ENCODE assay signal across 12 mouse cellular contexts in genomic region chr7:112502845-112503244, GRCm38 (mm10).
DNase-seq lines count a peak whose midpoint lies in the region; ATAC-seq lines count a peak whose summit lies in the region.
"Had no signal": no experiment of that assay in that cellular context is flagged by ENCODE, and none has a peak within 500 bp of the region (broad histone marks: within the 10 kb centered on the region; RNA-seq: fewer than 3 reads in every experiment).

No protein-coding gene starts in this region.

- peaks cover 50% of the 10 kb centered on the region for H3K4me1 ChIP-seq in lung, embryonic 15.5 days
- H3K4me1 ChIP-seq in embryonic facial prominence, embryonic 15.5 days: peaks cover 80% of the 10 kb centered on the region
- H3K4me1 ChIP-seq in intestine, embryonic 15.5 days (replicated peaks): peaks cover 61% of the 10 kb centered on the region
- peaks cover 40% of the 10 kb centered on the region for H3K4me1 ChIP-seq in neural tube, embryonic 15.5 days

- WGBS in lung, embryonic 15.5 days: 22% methylated on average over 5 of the region's 5 CpGs
- 9% methylated on average over 5 of the region's 5 CpGs for WGBS in embryonic facial prominence, embryonic 15.5 days
- WGBS in intestine, embryonic 15.5 days: 26% methylated on average over 5 of the region's 5 CpGs
- WGBS in neural tube, embryonic 15.5 days: 20% methylated on average over 5 of the region's 5 CpGs

- peak overlapping the region; percentile 12; the same call in 1 of the 2 replicates for H3K4me2 ChIP-seq in lung, embryonic 15.5 days
- H3K4me2 ChIP-seq in embryonic facial prominence, embryonic 15.5 days (replicated peaks): peak overlapping the region; percentile 36
- peak overlapping the region; percentile 29; the same call in 1 of the 2 replicates for H3K4me2 ChIP-seq in intestine, embryonic 15.5 days (replicated peaks)
- H3K4me2 ChIP-seq in neural tube, embryonic 15.5 days: peak overlapping the region; percentile 43

- no peaks in the 10 kb centered on the region for H3K36me3 ChIP-seq in lung, embryonic 15.5 days
- no peaks in the 10 kb centered on the region for H3K36me3 ChIP-seq in embryonic facial prominence, embryonic 15.5 days
- H3K36me3 ChIP-seq in intestine, embryonic 15.5 days: no peaks in the 10 kb centered on the region
- no peaks in the 10 kb centered on the region for H3K36me3 ChIP-seq in neural tube, embryonic 15.5 days

- H3K27me3 ChIP-seq in lung, embryonic 15.5 days: no peaks in the 10 kb centered on the region
- no peaks in the 10 kb centered on the region for H3K27me3 ChIP-seq in embryonic facial prominence, embryonic 15.5 days
- no peaks in the 10 kb centered on the region for H3K27me3 ChIP-seq in intestine, embryonic 15.5 days (replicated peaks)
- H3K27me3 ChIP-seq in neural tube, embryonic 15.5 days (replicated peaks): no peaks in the 10 kb centered on the region

- no peaks in the 10 kb centered on the region for H3K9me3 ChIP-seq in lung, embryonic 15.5 days
- H3K9me3 ChIP-seq in embryonic facial prominence, embryonic 15.5 days (replicated peaks): no peaks in the 10 kb centered on the region
- H3K9me3 ChIP-seq in intestine, embryonic 15.5 days: no peaks in the 10 kb centered on the region
- no peaks in the 10 kb centered on the region for H3K9me3 ChIP-seq in neural tube, embryonic 15.5 days (replicated peaks)

- DNase-seq in lung, adult 18-20 months: no peak
- DNase-seq in layer of hippocampus, adult 8-10 months (ENCODE audit: low spot score in 2 of 2): no peak
- no peak for DNase-seq in right cerebral cortex, postnatal 4 days
- no peak for DNase-seq in left cerebral cortex, adult 18-20 months (ENCODE audit: low spot score in 2 of 2)
- DNase-seq: cerebellum, adult 18-20 months; gastrocnemius, postnatal 10 days; right cerebral cortex, postnatal 14 days had no signal

- no peak for ATAC-seq in lung, embryonic 15.5 days (ENCODE audit: borderline replicate concordance, extremely low read depth, low FRiP score, low TSS enrichment)
- ATAC-seq in embryonic facial prominence, embryonic 15.5 days (ENCODE audit: insufficient number of reproducible peaks, low FRiP score, low TSS enrichment, low read depth): peak; percentile 57
- peak; percentile 23; the same call in 1 of the 2 replicates for ATAC-seq in intestine, embryonic 15.5 days
- no peak for ATAC-seq in neural tube, embryonic 15.5 days (ENCODE audit: low FRiP score)

- peak overlapping the region; percentile 76 for H3K27ac ChIP-seq in lung, embryonic 15.5 days
- peak overlapping the region; percentile 94 for H3K27ac ChIP-seq in embryonic facial prominence, embryonic 15.5 days (replicated peaks)
- peak overlapping the region; percentile 93 for H3K27ac ChIP-seq in intestine, embryonic 15.5 days
- 0 out of 2 replicates have a peak overlapping the region, but pooled peaks have one; percentile 18 for H3K27ac ChIP-seq in neural tube, embryonic 15.5 days (replicated peaks)
- H3K27ac ChIP-seq: macrophage had no signal

- no peak overlapping the region for H3K4me3 ChIP-seq in lung, embryonic 15.5 days
- no peak overlapping the region for H3K4me3 ChIP-seq in embryonic facial prominence, embryonic 15.5 days (replicated peaks)
- no peak overlapping the region for H3K4me3 ChIP-seq in intestine, embryonic 15.5 days (replicated peaks)
- no peak overlapping the region for H3K4me3 ChIP-seq in neural tube, embryonic 15.5 days (replicated peaks)

- H3K9ac ChIP-seq in lung, embryonic 15.5 days: no peak overlapping the region
- no peak overlapping the region for H3K9ac ChIP-seq in embryonic facial prominence, embryonic 15.5 days
- no peak overlapping the region for H3K9ac ChIP-seq in intestine, embryonic 15.5 days
- H3K9ac ChIP-seq in neural tube, embryonic 15.5 days (replicated peaks): no peak overlapping the region

Comparison
In these comparisons a context has a peak if more than half of its experiments do, and no peak if none do; other contexts are left out.
1. ATAC-seq: peak in embryonic facial prominence, embryonic 15.5 days (single experiment) and intestine, embryonic 15.5 days (single experiment); none in lung, embryonic 15.5 days (single experiment) and neural tube, embryonic 15.5 days (single experiment).
2. H3K27ac ChIP-seq: peak in every context shown above with its lines; median percentile 94 in embryonic facial prominence, embryonic 15.5 days; 93 in intestine, embryonic 15.5 days; 76 in lung, embryonic 15.5 days; 18 in neural tube, embryonic 15.5 days.
3. Peak in every context shown above with its lines, with median percentiles within 50 percentile points of each other: H3K4me2 ChIP-seq.